Mouse (Mus musculus) hematopoietic stem cell, adult 5-6 weeks (primary cell): ENCODE data around the gene Foxo6. TPM values are rescaled to one million over a fixed set of nuclear protein-coding genes. Genes with fewer than 3 reads are reported as not detected.
A peak's percentile ranks its signal among the peaks of the same experiment; 100 is the strongest.

ENCODE experiments used
- ATAC-seq, 2 experiments: fragments of 125-278 bp in 1 of 2; replicated peaks in 1 of 2; 2 replicates each; pipeline ENCODE4 v1.8.0; 2016 to 2017; ENCODE audit warnings: inconsistent platforms in 2 of 2, mild to moderate bottlenecking in 2 of 2, moderate number of reproducible peaks in 2 of 2, low read depth in 1 of 2, moderate TSS enrichment in 1 of 2; ENCODE audit not compliant: low FRiP score in 2 of 2, poor library complexity in 2 of 2, severe bottlenecking in 2 of 2, insufficient read depth in 1 of 2, low TSS enrichment in 1 of 2
- total RNA-seq: library from RNA; stranded (forward); fragments of 172-1452, 232-1000 nt; gene quantifications from 2 replicates; pipeline ENCODE4 v1.2.3, GENCODE M21; 2017

Gene Foxo6
- total RNA-seq, 1 experiment from 2014 or later, result not detected

- ATAC-seq, result no peak
Observed at GRCm38 (mm10) chr4:120229505-120230255, 57.5 kb downstream of the Foxo6 start.

DNA sequence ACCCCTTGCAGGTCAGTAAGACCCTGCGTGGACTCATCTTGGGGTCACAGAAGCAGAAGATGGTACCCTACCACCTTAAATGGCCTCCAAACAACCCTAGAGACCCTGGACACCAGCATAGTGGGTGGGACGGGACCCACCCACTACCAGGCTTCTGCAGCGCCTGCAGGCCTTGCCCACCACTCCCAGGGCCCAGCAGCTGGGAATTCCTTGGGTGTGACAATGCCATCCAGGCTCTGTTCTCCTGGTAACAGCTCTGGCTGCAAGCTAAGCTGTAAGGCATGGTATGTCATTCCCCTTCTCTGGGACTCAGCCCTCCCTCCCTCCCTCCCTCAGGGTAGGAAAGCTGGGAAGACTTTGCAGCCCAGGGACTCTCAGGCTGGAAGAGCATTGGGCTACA is 58.5 kb downstream of the Foxo6 start:
- no peak for ATAC-seq

- ATAC-seq, result no peak
Observed at GRCm38 (mm10) chr4:120227224-120227623, 59.9 kb downstream of the Foxo6 start.

- no peak for ATAC-seq
Observed at GRCm38 (mm10) chr4:120226682-120227081, 60.5 kb downstream of the Foxo6 start.

DNA sequence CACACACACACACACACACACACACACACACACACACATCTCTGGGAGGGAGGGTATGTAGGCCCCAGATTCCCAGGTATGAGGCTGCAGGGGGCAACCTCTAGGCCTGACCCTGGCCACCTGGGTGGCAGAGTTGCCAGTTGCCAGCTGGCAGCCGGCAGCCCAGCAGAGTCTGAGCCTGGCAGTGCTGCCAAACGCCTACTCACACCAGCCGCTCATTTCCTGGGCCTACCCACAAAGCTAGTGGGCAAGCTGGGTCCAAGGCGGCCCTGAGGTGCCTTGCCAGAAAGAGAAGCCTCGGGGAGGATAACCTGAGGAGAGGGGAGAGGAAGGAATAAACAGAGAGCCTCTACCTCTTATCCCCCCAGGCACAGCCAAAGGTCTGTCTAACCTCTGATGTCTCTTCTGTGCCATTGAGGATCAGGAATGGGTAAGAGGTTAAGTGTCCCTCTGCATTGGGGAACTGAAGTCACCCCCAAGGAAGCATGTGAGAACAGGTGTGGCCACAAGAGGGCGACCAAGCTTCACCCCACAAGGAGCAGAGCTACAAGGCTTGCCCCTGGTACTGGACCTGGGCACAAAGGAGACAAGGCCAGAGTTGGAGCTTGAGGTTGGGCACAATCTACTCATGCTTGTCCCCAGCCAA is 61.9 kb downstream of the Foxo6 start:
- peak; percentile 53 to 59 for ATAC-seq

DNA sequence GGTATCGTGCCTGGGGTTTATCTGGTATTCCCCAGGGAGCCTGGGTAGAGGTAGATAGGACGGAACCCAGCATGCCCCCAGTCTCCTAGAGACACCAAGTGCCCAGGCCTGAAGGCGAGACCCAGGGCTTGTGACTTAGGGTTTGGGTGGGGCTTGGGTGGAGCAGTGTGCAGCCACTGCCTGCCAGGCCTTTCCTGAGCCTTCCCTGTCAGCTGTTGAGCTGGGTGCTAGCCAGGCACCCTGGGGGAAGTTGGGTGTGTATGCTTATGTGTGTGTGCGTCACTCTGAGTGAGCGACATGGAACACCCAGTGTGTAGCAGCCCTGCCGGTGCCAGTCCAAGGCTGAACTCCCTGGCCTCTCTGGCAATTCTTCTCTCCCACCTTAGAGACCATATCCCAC is 63.3 kb downstream of the Foxo6 start:
- ATAC-seq, result peak in 1 of 2 experiments; percentile 37; a peak in 1 of 4 replicates

- no peak for ATAC-seq
Observed at GRCm38 (mm10) chr4:120223108-120223745, 63.9 kb downstream of the Foxo6 start.

GRCm38 (mm10) chr4:120221708-120222107 is 65.4 kb downstream of the Foxo6 start:
- ATAC-seq, result no peak

- no peak for ATAC-seq
Observed at GRCm38 (mm10) chr4:120218878-120219277, 68.3 kb downstream of the Foxo6 start.

Other genes with a start within 250 kb of the Foxo6 start
- not detected in 2 replicates for gene AL607142.1, start 222.4 kb downstream of the Foxo6 start, total RNA-seq
- not detected in 2 replicates for gene Edn2, start 126.1 kb downstream of the Foxo6 start, total RNA-seq
- 22.8 and 24.0 TPM in 2 replicates for gene Scmh1, start 117.9 kb upstream of the Foxo6 start, total RNA-seq
- gene Slfnl1, start 244.9 kb upstream of the Foxo6 start, total RNA-seq, result 0.81 TPM in 1 of 2 replicates, not detected in the other